Mouse (Mus musculus): Measurements from ENCODE around the gene Chmp2a.

- peak; percentile 6; the same call in 1 of the 2 replicates for TF ChIP-seq CTCF (IDR thresholded peaks at IDR 0.05; ENCODE audit: borderline replicate concordance, insufficient read depth, low read length)
- no peak for TF ChIP-seq POLR2A (IDR thresholded peaks at IDR 0.05; ENCODE audit: low read depth, low read length)
Observed at GRCm38 (mm10) chr7:13056913-13057700, 22.5 kb upstream of the Chmp2a start.

Measured in embryonic fibroblast, embryonic 13.5 days (primary cell).